ENCODE assay signal across 28 mouse cellular contexts in the genomic region with DNA sequence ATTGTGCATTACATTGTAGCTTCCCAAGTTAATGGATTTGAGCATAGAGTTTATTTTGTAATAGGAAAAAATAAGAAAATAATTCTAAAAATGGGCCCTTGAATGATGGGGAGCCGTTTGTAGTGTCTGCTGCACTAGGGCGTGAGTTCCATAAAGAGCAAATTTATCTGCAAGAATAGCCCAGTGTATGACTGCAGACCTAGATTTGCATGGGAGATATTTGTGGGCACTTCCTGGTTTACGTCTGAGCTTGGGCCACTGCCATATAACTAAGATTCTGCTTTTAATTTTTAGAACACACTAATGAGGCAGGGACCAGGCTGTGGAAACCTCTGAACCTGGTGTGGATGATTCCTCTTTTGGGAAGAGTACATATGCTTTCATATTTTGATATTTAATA. TPM values are rescaled to one million over a fixed set of nuclear protein-coding genes. Genes with fewer than 3 reads are reported as not detected.
DNase-seq lines count a peak whose midpoint lies in the region; ATAC-seq and TF ChIP-seq lines count a peak whose summit lies in the region.
"Had no signal": no experiment of that assay in that cellular context is flagged by ENCODE, and none has a peak within 500 bp of the region (broad histone marks: within the 10 kb centered on the region; RNA-seq: fewer than 3 reads in every experiment).

No protein-coding gene starts in this region.

- H3K9me3 ChIP-seq in limb, embryonic 10.5 days (replicated peaks) = no peaks in the 10 kb centered on the region
- H3K9me3 ChIP-seq: embryonic facial prominence, embryonic 10.5 days; embryonic facial prominence, embryonic 15.5 days; forebrain, embryonic 12.5 days; hindbrain, embryonic 13.5 days; liver, embryonic 12.5 days; midbrain, embryonic 13.5 days; neural tube, embryonic 15.5 days had no signal

- no peak overlapping the region for H3K4me3 ChIP-seq in layer of hippocampus, adult 2 months
- no peak overlapping the region for H3K4me3 ChIP-seq in limb, embryonic 10.5 days
- H3K4me3 ChIP-seq: embryonic facial prominence, embryonic 10.5 days; embryonic facial prominence, embryonic 15.5 days; forebrain, embryonic 12.5 days; hindbrain, embryonic 13.5 days; left cerebral cortex, adult 2 months; liver, embryonic 12.5 days; midbrain, embryonic 13.5 days; neural tube, embryonic 15.5 days had no signal

- DNase-seq in layer of hippocampus, adult 2 months (ENCODE audit: low spot score in 2 of 2) = no peak
- no peak for DNase-seq in layer of hippocampus, adult 11-12 months (ENCODE audit: low spot score)
- peak; percentile 30 for DNase-seq in 416B (ENCODE audit: low read depth)
- peak; percentile 58 to 61 for DNase-seq in B cell, adult 2 months
- DNase-seq in limb, embryonic 10.5 days (ENCODE audit: low spot score) = no peak
- no peak for DNase-seq in left cerebral cortex, postnatal 36 days (ENCODE audit: low spot score in 2 of 2)
- DNase-seq: cerebellum, adult 2 months; forebrain, postnatal 0 days; gastrocnemius, postnatal 14 days; heart, adult 18-20 months; heart, postnatal 36 days; kidney, adult 9 months; kidney, postnatal 10 days; liver, postnatal 0 days; lung, postnatal 4 days; spleen, adult 18-20 months; thymus, postnatal 4 days had no signal

- no peak for TF ChIP-seq CTCF in layer of hippocampus, adult 2 months (conservative IDR thresholded peaks at IDR 0.05)

- ATAC-seq in neutrophil, adult 5-6 weeks (ENCODE audit: extremely low read depth, insufficient number of reproducible peaks, low FRiP score, poor library complexity, severe bottlenecking) = peak; percentile 42; the same call in 1 of the 2 replicates
- ATAC-seq: activated CD4-positive, CD25-positive, alpha-beta regulatory T cell, adult 4 months; forebrain, postnatal 0 days; intestine, postnatal 0 days; liver, embryonic 12.5 days; liver, postnatal 0 days; midbrain, embryonic 13.5 days had no signal

- H3K4me1 ChIP-seq in limb, embryonic 10.5 days = peaks cover 10% of the 10 kb centered on the region

- H3K36me3 ChIP-seq in limb, embryonic 10.5 days = no peaks in the 10 kb centered on the region
- H3K36me3 ChIP-seq: embryonic facial prominence, embryonic 10.5 days; embryonic facial prominence, embryonic 15.5 days; forebrain, embryonic 12.5 days; hindbrain, embryonic 13.5 days; liver, embryonic 12.5 days; midbrain, embryonic 13.5 days; neural tube, embryonic 15.5 days had no signal

- H3K27me3 ChIP-seq in limb, embryonic 10.5 days (ENCODE audit: low read depth, poor library complexity, severe bottlenecking) = no peaks in the 10 kb centered on the region
- H3K27me3 ChIP-seq: embryonic facial prominence, embryonic 15.5 days; forebrain, embryonic 12.5 days; hindbrain, embryonic 13.5 days; liver, embryonic 12.5 days; midbrain, embryonic 13.5 days; neural tube, embryonic 15.5 days had no signal

- intact Hi-C loops in left cerebral cortex, postnatal 36 days (cut with DNase I) = no loop called here

- peak overlapping the region; percentile 50; the same call in 1 of the 2 replicates for H3K27ac ChIP-seq in layer of hippocampus, adult 2 months
- no peak overlapping the region for H3K27ac ChIP-seq in limb, embryonic 10.5 days
- H3K27ac ChIP-seq: embryonic facial prominence, embryonic 10.5 days; embryonic facial prominence, embryonic 15.5 days; forebrain, embryonic 12.5 days; hindbrain, embryonic 13.5 days; left cerebral cortex, adult 2 months; liver, embryonic 12.5 days; midbrain, embryonic 13.5 days; neural tube, embryonic 15.5 days had no signal

- WGBS in limb, embryonic 10.5 days = 83% methylated on average over 3 of the region's 3 CpGs

RNA-seq across cellular contexts. Expression of a gene that starts 21.5 kb away (rescaled TPM):
- total RNA-seq in layer of hippocampus, adult 2 months (2021) = 100 to 1,000 TPM; 203 to 210 TPM
- 39.5 and 50.3 TPM in 2 replicates for total RNA-seq in neutrophil, adult 5-6 weeks (2017)
- polyA plus RNA-seq in limb, embryonic 10.5 days (2016; fragmentation: Nextera tagmentation; extraction: Ambion mirVana) = 0.44 and 0.59 TPM in 2 replicates
- total RNA-seq in left cerebral cortex, postnatal 36 days (2021) = 100 to 1,000 TPM; 250 to 257 TPM

Comparison
In these comparisons a context has a peak if more than half of its experiments do, and no peak if none do; other contexts are left out.
1. DNase-seq: peak in 416B (single experiment) and B cell, adult 2 months (2 of 2); none in layer of hippocampus, adult 2 months (0 of 2), layer of hippocampus, adult 11-12 months (single experiment), limb, embryonic 10.5 days (single experiment) and left cerebral cortex, postnatal 36 days (0 of 2).